Mouse (Mus musculus): ENCODE measurements around the gene Smyd3. TPM values are rescaled to one million over a fixed set of nuclear protein-coding genes. Genes with fewer than 3 reads are reported as not detected.

Gene Smyd3
- polyA plus RNA-seq, 1 experiment from 2014 or later = 18.8 TPM

DNA sequence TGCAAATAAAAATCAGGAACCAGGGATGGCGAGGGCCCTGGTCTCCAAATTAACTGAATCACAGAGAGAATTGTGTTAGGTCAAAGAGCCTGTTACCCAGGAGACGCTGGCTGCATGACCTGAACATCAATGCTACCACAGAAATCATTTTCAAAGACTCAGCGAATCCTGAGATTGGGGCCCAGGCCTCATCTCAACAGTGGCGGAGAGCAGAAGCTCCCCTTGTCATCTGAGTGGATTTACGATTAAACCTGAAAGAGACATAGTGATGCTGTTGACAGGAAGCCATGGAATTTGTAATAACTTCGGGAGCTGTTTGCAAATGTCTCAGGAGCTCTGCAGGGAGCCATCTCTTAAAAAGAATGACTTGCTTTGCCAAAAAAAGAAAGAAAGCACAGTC is 355.9 kb downstream of the Smyd3 start:
- Histone ChIP-seq H3K9me3 (no peaks in the 10 kb centered on the region), H3K4me3 (no peak overlapping the region)
- 16% methylated on average over 6 of the region's 6 CpGs for WGBS

GRCm38 (mm10) chr1:179160697-179161096 is 357.1 kb downstream of the Smyd3 start:
- Histone ChIP-seq H3K9me3 (no peaks in the 10 kb centered on the region), H3K27me3 (replicated peaks) (no peaks in the 10 kb centered on the region), H3K9ac (no peak overlapping the region), H3K4me2 (replicated peaks) (0 out of 2 replicates have a peak overlapping the region, but pooled peaks have one; percentile 4), H3K27ac (no peak overlapping the region), H3K4me3 (no peak overlapping the region), H3K36me3 (no peaks in the 10 kb centered on the region), H3K4me1 (peaks cover 19% of the 10 kb centered on the region)
- 34% methylated on average over 3 of the region's 3 CpGs for WGBS
- ATAC-seq (ENCODE audit: low FRiP score, low read depth) = peak; percentile 29; the same call in 1 of the 2 replicates

More for the DNA sequence above, 355.9 kb downstream of the Smyd3 start:
- Histone ChIP-seq H3K4me1 (peaks cover 23% of the 10 kb centered on the region), H3K27me3 (replicated peaks) (no peaks in the 10 kb centered on the region), H3K36me3 (no peaks in the 10 kb centered on the region), H3K9ac (no peak overlapping the region), H3K4me2 (replicated peaks) (no peak overlapping the region), H3K27ac (no peak overlapping the region)
- no peak for ATAC-seq (ENCODE audit: low FRiP score, low read depth)

DNA sequence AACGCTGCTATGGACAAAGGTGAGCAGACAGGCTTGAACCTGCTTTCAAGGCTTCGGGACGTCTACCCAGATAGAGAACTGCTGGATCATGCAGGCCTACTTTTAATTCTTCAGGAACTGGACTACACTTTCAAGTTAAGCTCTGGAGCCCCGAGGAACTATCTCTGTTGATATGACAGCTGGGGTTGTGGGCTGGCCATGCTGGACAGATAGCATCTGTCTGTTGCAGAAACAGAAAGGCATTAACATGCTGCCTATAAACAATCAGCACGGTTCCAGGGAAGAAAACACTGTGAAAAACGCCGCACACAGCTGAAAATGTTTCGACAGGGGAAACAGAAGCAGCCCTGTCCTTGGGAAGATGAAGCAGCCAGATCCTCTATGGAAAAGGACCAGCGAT is 365.5 kb downstream of the Smyd3 start:
- Histone ChIP-seq H3K9me3 (no peaks in the 10 kb centered on the region), H3K9ac (no peak overlapping the region), H3K4me1 (no peaks in the 10 kb centered on the region), H3K4me2 (replicated peaks) (no peak overlapping the region), H3K27ac (no peak overlapping the region), H3K27me3 (replicated peaks) (no peaks in the 10 kb centered on the region), H3K36me3 (no peaks in the 10 kb centered on the region), H3K4me3 (no peak overlapping the region)
- no peak for ATAC-seq (ENCODE audit: low FRiP score, low read depth)
- 80% methylated on average over 9 of the region's 9 CpGs for WGBS

DNA sequence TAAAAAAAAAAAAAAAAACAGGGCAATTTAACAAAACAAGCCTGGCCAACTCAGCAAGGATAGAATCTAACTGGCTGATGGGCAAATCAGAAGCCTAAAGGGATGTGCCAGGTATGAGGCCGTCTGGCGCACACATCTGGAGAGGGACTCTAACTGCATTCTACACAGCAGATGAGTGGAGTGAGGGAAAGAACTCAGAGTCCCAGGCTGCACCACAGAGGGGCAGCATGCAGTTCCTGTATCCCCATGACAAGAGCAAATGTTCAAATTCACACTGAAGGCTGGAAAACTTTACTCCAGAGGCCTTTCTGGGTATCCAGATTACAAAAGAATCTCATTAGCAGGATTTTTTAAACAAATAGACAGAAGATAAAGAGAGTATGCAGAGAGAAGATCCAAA is 366.6 kb downstream of the Smyd3 start:
- Histone ChIP-seq H3K4me2 (replicated peaks) (no peak overlapping the region), H3K9me3 (no peaks in the 10 kb centered on the region), H3K27me3 (replicated peaks) (no peaks in the 10 kb centered on the region), H3K4me3 (no peak overlapping the region), H3K36me3 (no peaks in the 10 kb centered on the region), H3K9ac (no peak overlapping the region), H3K4me1 (no peaks in the 10 kb centered on the region), H3K27ac (no peak overlapping the region)
- no peak for ATAC-seq (ENCODE audit: low FRiP score, low read depth)
- WGBS = 75% methylated on average over 2 of the region's 2 CpGs

DNA sequence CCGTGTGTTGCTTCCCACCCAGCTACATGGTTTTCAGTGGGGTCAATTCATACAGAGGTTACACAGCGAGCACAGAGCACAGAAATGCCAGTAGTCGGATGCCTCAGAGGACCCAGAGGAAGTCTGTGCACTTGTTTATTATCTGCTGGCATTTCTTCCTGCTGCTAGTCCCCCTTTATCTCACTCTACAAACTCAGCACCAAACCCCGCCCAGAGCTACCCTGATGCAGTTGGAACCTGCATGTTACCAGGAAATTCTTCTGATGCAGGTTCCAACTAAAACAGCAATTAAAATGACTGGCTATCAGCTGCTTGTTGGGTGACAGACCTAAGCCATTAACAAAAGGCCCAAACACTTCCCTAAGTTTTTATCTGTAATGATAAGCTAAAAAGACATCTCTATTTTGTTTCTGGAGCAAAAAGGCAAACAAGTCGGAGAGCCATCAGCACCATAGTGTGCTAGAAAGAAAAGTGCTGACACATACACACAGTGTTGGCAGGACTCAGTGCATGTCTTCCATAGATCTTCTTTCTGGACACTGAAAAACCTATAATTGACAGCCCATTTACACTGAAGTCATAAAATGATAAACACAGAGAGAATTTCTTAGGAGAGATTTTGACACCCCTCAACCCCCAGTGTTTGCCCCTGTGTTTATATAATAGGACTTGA is 368.2 kb downstream of the Smyd3 start:
- no peak overlapping the region for H3K27ac ChIP-seq
- H3K36me3 ChIP-seq = no peaks in the 10 kb centered on the region
- no peak for ATAC-seq (ENCODE audit: low FRiP score, low read depth)
- H3K4me3 ChIP-seq = no peak overlapping the region
- H3K9ac ChIP-seq = no peak overlapping the region
- H3K27me3 ChIP-seq (replicated peaks) = no peaks in the 10 kb centered on the region
- no peaks in the 10 kb centered on the region for H3K9me3 ChIP-seq
- no peak overlapping the region for H3K4me2 ChIP-seq (replicated peaks)
- H3K4me1 ChIP-seq = peaks cover 6% of the 10 kb centered on the region; the same call in 1 of the 2 replicates
- WGBS = 85% methylated on average over 5 of the region's 5 CpGs

DNA sequence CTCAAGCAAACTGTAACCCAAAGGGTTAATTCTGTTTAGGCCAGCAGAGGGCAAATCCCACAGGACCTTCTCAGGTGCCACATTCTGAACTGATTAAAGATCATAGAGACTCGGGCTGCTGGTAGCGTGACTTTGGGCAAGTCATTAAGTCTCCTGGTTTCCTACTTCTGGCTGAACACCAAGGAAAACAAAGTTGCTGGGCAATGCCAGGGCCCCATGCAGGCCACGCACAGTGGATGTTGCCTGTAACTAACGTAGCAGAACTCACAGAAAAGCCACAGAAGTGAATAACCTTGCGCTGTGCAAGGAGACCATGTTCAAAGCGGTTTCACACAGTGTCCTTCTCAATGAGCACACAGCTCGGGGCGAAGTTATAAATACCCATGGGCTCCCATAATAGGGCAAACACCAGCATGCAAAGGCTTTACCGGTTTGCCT is 371.1 kb downstream of the Smyd3 start:
- Histone ChIP-seq H3K9me3 (no peaks in the 10 kb centered on the region), H3K4me2 (replicated peaks) (no peak overlapping the region), H3K27me3 (replicated peaks) (no peaks in the 10 kb centered on the region), H3K4me1 (peaks cover 19% of the 10 kb centered on the region; the same call in 1 of the 2 replicates), H3K9ac (no peak overlapping the region), H3K36me3 (no peaks in the 10 kb centered on the region), H3K4me3 (no peak overlapping the region), H3K27ac (no peak overlapping the region)
- ATAC-seq (ENCODE audit: low FRiP score, low read depth) = no peak
- 64% methylated on average over 9 of the region's 9 CpGs for WGBS

DNA sequence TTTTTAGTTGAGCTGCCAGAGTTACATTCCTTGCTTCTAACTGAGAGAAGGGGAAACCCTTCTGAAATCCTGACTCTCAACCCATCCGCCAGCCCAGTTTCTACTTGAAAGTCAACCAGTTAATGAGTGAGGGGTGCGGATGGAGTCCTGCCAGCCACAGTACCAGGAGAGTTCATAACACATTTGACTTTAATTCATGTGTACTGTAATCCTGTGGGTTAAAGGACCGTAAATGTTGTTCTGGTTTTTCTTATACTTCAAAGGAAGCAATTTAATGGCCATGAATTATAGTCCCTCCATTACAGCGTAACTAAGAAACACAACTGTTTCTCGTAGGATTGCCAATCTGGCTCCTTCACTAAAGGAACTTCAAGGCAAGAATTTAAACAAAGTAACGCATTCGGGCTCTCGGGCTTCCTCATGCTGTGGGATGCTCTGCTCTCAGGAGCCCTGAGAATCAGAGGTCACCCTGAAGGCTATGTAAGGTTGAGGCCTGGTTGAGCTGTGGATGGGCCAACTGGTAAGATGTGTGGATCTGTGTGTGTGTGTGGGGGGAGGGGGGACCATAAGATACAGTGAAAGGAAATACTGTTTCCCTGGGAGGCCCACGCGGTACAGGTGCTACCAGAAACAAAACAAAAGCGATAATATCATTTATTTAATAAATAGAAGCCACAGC is 374.5 kb downstream of the Smyd3 start:
- Histone ChIP-seq H3K4me1 (peaks cover 19% of the 10 kb centered on the region; the same call in 1 of the 2 replicates), H3K27me3 (replicated peaks) (no peaks in the 10 kb centered on the region), H3K27ac (no peak overlapping the region), H3K4me3 (no peak overlapping the region), H3K9ac (no peak overlapping the region), H3K4me2 (replicated peaks) (no peak overlapping the region), H3K9me3 (no peaks in the 10 kb centered on the region), H3K36me3 (no peaks in the 10 kb centered on the region)
- ATAC-seq (ENCODE audit: low FRiP score, low read depth) = no peak
- WGBS = 46% methylated on average over 11 of the region's 11 CpGs

DNA sequence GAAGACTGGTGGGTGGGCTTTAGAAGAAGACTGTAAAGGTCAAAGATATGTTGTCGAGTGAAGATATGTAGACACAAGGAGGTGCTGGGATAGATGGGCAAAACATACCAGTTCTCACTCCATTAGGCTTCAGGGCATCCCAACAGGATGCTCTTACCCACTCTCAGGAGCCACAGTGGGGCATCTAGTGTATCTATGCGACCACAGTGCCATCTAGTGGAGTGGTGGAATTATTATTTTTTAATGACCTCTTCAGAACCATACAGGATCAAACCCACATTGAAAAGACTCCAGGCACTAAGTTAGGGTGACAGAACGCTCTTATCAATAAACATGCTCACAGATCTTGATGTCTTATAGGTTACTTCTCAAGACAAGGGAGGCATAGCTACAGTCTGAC is 375.7 kb downstream of the Smyd3 start:
- Histone ChIP-seq H3K27me3 (replicated peaks) (no peaks in the 10 kb centered on the region), H3K4me1 (peaks cover 19% of the 10 kb centered on the region; the same call in 1 of the 2 replicates), H3K4me2 (replicated peaks) (no peak overlapping the region), H3K36me3 (no peaks in the 10 kb centered on the region), H3K4me3 (no peak overlapping the region), H3K27ac (no peak overlapping the region), H3K9me3 (no peaks in the 10 kb centered on the region), H3K9ac (no peak overlapping the region)
- peak; percentile 30; the same call in 1 of the 2 replicates for ATAC-seq (ENCODE audit: low FRiP score, low read depth)
- 49% methylated on average over 3 of the region's 3 CpGs for WGBS

- ATAC-seq (ENCODE audit: low FRiP score, low read depth) = no peak
- no peaks in the 10 kb centered on the region for H3K36me3 ChIP-seq
- no peak overlapping the region for H3K9ac ChIP-seq
- no peak overlapping the region for H3K4me3 ChIP-seq
- 87% methylated on average over 12 of the region's 12 CpGs for WGBS
- H3K4me1 ChIP-seq = peaks cover 19% of the 10 kb centered on the region; the same call in 1 of the 2 replicates
- H3K27me3 ChIP-seq (replicated peaks) = no peaks in the 10 kb centered on the region
- no peaks in the 10 kb centered on the region for H3K9me3 ChIP-seq
- H3K4me2 ChIP-seq (replicated peaks) = no peak overlapping the region
- H3K27ac ChIP-seq = no peak overlapping the region
Measured at GRCm38 (mm10) chr1:179141071-179141650, 376.7 kb downstream of the Smyd3 start.

DNA sequence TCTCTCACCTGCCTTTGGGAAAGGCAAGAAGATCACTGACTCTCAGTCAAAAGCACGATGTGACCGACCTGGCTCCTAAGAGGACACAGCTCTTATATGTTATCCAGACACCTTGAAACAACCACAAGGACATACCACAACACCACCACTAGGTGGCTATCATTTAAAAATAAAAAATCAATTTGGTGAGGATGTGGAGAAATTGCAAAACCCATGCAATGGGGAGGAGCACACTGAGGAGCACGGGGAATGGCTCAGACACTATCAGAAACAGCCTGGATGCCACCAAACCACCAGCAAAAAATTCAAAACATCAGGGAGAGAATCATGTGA is 380.7 kb downstream of the Smyd3 start:
- Histone ChIP-seq H3K4me2 (replicated peaks) (no peak overlapping the region), H3K4me1 (no peaks in the 10 kb centered on the region), H3K27me3 (replicated peaks) (no peaks in the 10 kb centered on the region), H3K9me3 (peaks cover 11% of the 10 kb centered on the region; the same call in 1 of the 2 replicates), H3K9ac (no peak overlapping the region), H3K27ac (no peak overlapping the region), H3K36me3 (no peaks in the 10 kb centered on the region), H3K4me3 (no peak overlapping the region)
- ATAC-seq (ENCODE audit: low FRiP score, low read depth) = no peak
- 76% methylated on average over 3 of the region's 3 CpGs for WGBS

DNA sequence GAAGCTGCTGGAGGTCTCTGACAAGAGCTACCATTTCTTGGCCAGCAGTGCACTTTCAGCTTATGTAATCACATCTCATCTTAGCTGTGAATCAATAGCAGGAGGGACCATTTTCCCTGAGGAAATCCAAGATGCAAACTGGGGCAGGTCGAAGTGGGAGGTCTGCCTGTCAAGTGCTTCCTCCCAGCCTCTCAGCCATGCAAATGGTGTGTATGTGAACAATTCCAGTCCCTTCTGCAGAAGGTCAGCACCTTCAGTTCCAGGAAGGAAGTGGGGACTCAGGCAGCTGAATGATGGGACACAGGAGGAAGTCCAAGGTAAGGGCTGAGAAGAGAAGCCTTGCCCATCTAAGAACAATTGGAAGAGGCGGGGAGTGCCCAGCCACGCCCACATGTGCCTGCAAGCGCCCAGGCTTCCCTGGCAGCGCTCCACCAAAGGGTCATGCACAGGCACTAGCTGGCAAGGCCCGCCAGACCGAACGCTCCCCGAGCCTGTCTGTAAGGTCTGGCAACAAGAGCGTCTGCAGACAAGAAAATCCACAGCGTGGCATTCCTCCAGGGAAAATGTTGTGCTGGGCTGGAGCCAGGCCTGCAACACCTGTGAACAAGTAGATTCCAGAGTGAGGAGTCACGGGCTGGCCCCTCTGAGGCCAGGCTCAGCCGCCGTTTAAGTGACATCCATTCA is 381.2 kb downstream of the Smyd3 start:
- H3K4me3 ChIP-seq = no peak overlapping the region
- WGBS = 69% methylated on average over 14 of the region's 14 CpGs
- no peak overlapping the region for H3K27ac ChIP-seq
- H3K9ac ChIP-seq = no peak overlapping the region
- H3K9me3 ChIP-seq = peaks cover 11% of the 10 kb centered on the region; the same call in 1 of the 2 replicates
- no peaks in the 10 kb centered on the region for H3K36me3 ChIP-seq
- no peaks in the 10 kb centered on the region for H3K27me3 ChIP-seq (replicated peaks)
- no peaks in the 10 kb centered on the region for H3K4me1 ChIP-seq
- no peak for ATAC-seq (ENCODE audit: low FRiP score, low read depth)
- no peak overlapping the region for H3K4me2 ChIP-seq (replicated peaks)

DNA sequence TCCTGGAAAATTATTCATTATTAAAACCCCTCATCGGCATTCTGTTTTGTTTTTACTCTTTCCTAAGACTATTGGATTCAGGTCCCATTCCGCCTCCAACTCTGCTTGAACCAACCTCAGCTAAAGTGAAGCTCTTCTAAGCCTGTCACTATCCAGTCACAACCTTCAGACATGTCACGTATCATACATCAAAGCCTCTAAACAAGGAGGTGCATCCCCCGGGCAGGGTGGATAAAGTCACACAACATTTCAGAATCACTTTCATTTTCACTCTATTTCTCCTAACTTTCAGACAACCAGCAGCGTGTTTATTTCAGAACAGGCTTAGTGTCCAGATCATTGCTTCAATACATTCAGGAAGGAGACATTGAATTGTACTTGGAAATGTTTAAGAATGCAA is 387.8 kb downstream of the Smyd3 start:
- Histone ChIP-seq H3K4me3 (no peak overlapping the region), H3K27ac (no peak overlapping the region), H3K9ac (no peak overlapping the region), H3K9me3 (peaks cover 11% of the 10 kb centered on the region; the same call in 1 of the 2 replicates), H3K27me3 (replicated peaks) (no peaks in the 10 kb centered on the region), H3K4me1 (no peaks in the 10 kb centered on the region), H3K4me2 (replicated peaks) (no peak overlapping the region), H3K36me3 (no peaks in the 10 kb centered on the region)
- 93% methylated on average over 5 of the region's 5 CpGs for WGBS
- ATAC-seq (ENCODE audit: low FRiP score, low read depth) = no peak
